In the genomic region with DNA sequence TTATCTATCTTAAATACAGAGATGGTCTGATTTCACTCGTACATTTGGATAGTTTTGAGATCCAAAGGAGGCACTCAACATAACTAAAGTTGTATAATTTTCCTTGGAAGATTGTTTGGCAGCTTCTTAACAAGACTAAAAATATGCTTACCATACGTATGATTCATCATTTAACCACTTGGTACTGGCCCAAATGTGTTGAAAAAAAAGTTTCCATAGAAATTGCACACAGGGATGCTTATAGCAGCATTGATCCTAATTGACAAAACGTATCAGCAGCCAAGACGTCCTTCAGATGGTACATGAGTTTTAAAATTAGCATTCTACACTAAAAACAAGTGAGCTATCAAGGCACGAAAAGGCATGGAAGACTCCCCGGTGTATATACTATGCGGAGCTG, we compare ENCODE assay signal across 31 mouse cellular contexts.
A peak's percentile ranks its signal among the peaks of the same experiment; 100 is the strongest.
DNase-seq lines count a peak whose midpoint lies in the region; ATAC-seq and TF ChIP-seq lines count a peak whose summit lies in the region.
"Had no signal": no experiment of that assay in that cellular context is flagged by ENCODE, and none has a peak within 500 bp of the region (broad histone marks: within the 10 kb centered on the region; RNA-seq: fewer than 3 reads in every experiment).

No protein-coding gene starts in this region.

- ATAC-seq in forebrain, embryonic 14.5 days, result no peak
- ATAC-seq in forebrain, embryonic 12.5 days (ENCODE audit: low FRiP score), result no peak
- ATAC-seq in hindbrain, postnatal 0 days, result no peak
- ATAC-seq in hindbrain, embryonic 11.5 days (ENCODE audit: low FRiP score), result no peak
- peak; percentile 47 for ATAC-seq in forebrain, embryonic 16.5 days
- ATAC-seq in CD4-positive, CD25-positive, alpha-beta regulatory T cell, adult 4 months, result no peak
- ATAC-seq: inflammation-experienced regulatory T-cells, adult 6 months; lung, postnatal 0 days; Patski had no signal

- peak; percentile 23 for DNase-seq in forebrain, embryonic 14.5 days (ENCODE audit: low spot score)
- DNase-seq in hindbrain, postnatal 0 days (ENCODE audit: low spot score), result no peak
- DNase-seq in hindbrain, embryonic 11.5 days (ENCODE audit: low spot score), result no peak
- DNase-seq in brain, adult 2 months (ENCODE audit: low read depth, low spot score), result peak; percentile 77
- no peak for DNase-seq in spleen, postnatal 36 days (ENCODE audit: low spot score in 2 of 2)
- DNase-seq: adrenal gland, postnatal 14 days; embryo, embryonic 11 days; gastrocnemius, postnatal 14 days; kidney, adult 11 months; kidney, postnatal 25 days; liver, embryonic 13.5 days; lung, adult 18-20 months; lung, postnatal 4 days; right cerebral cortex, adult 18-20 months had no signal

- H3K27me3 ChIP-seq in forebrain, embryonic 14.5 days (replicated peaks; ENCODE audit: control insufficient read depth, insufficient read depth, low read length), result no peaks in the 10 kb centered on the region
- no peaks in the 10 kb centered on the region for H3K27me3 ChIP-seq in forebrain, embryonic 12.5 days
- no peaks in the 10 kb centered on the region for H3K27me3 ChIP-seq in hindbrain, postnatal 0 days (ENCODE audit: insufficient read depth, low read length)
- H3K27me3 ChIP-seq in hindbrain, embryonic 11.5 days (ENCODE audit: control insufficient read depth, insufficient read depth, low read length), result no peaks in the 10 kb centered on the region
- no peaks in the 10 kb centered on the region for H3K27me3 ChIP-seq in forebrain, embryonic 16.5 days (replicated peaks; ENCODE audit: control insufficient read depth, insufficient read depth, low read length)
- H3K27me3 ChIP-seq: embryonic facial prominence, embryonic 13.5 days; heart, embryonic 15.5 days; hindbrain, embryonic 13.5 days; limb, embryonic 15.5 days; liver, embryonic 13.5 days; neural tube, embryonic 12.5 days had no signal

- H3K4me1 ChIP-seq in forebrain, embryonic 14.5 days (ENCODE audit: control insufficient read depth, insufficient read depth, low read length), result no peaks in the 10 kb centered on the region; the same call in 1 of the 2 replicates
- peaks cover 13% of the 10 kb centered on the region for H3K4me1 ChIP-seq in forebrain, embryonic 12.5 days
- H3K4me1 ChIP-seq in hindbrain, postnatal 0 days (ENCODE audit: insufficient read depth, low read length), result no peaks in the 10 kb centered on the region; the same call in 1 of the 2 replicates
- H3K4me1 ChIP-seq in hindbrain, embryonic 11.5 days (replicated peaks; ENCODE audit: control insufficient read depth, insufficient read depth, low read length), result no peaks in the 10 kb centered on the region
- H3K4me1 ChIP-seq in forebrain, embryonic 16.5 days (replicated peaks; ENCODE audit: control insufficient read depth, insufficient read depth, low read length), result peaks cover 15% of the 10 kb centered on the region
- H3K4me1 ChIP-seq: heart, embryonic 15.5 days; limb, embryonic 15.5 days; liver, embryonic 13.5 days; neural tube, embryonic 12.5 days had no signal

- H3K27ac ChIP-seq in forebrain, embryonic 14.5 days (ENCODE audit: low read depth, low read length), result no peak overlapping the region
- no peak overlapping the region for H3K27ac ChIP-seq in forebrain, embryonic 12.5 days
- peak overlapping the region; percentile 45; the same call in 1 of the 2 replicates for H3K27ac ChIP-seq in hindbrain, postnatal 0 days
- H3K27ac ChIP-seq in hindbrain, embryonic 11.5 days (ENCODE audit: low read depth, low read length), result no peak overlapping the region
- peak overlapping the region; percentile 31; the same call in 1 of the 2 replicates for H3K27ac ChIP-seq in forebrain, embryonic 16.5 days (ENCODE audit: low read length)
- H3K27ac ChIP-seq: embryonic facial prominence, embryonic 13.5 days; heart, embryonic 15.5 days; hindbrain, embryonic 13.5 days; limb, embryonic 10.5 days; limb, embryonic 15.5 days; liver, embryonic 13.5 days; midbrain, embryonic 12.5 days; neural tube, embryonic 12.5 days had no signal

- no peaks in the 10 kb centered on the region for H3K36me3 ChIP-seq in forebrain, embryonic 14.5 days (ENCODE audit: control insufficient read depth, insufficient read depth, low read length)
- no peaks in the 10 kb centered on the region for H3K36me3 ChIP-seq in forebrain, embryonic 12.5 days (replicated peaks)
- no peaks in the 10 kb centered on the region for H3K36me3 ChIP-seq in hindbrain, postnatal 0 days (ENCODE audit: insufficient read depth, low read length)
- no peaks in the 10 kb centered on the region for H3K36me3 ChIP-seq in hindbrain, embryonic 11.5 days (ENCODE audit: control insufficient read depth, insufficient read depth, low read length)
- no peaks in the 10 kb centered on the region for H3K36me3 ChIP-seq in forebrain, embryonic 16.5 days (ENCODE audit: control insufficient read depth, insufficient read depth)
- H3K36me3 ChIP-seq: embryonic facial prominence, embryonic 13.5 days; G1E; heart, embryonic 15.5 days; hindbrain, embryonic 13.5 days; limb, embryonic 10.5 days; limb, embryonic 15.5 days; liver, embryonic 13.5 days; midbrain, embryonic 12.5 days; neural tube, embryonic 12.5 days had no signal

- no peak overlapping the region for H3K9ac ChIP-seq in forebrain, embryonic 14.5 days (ENCODE audit: low read length)
- no peak overlapping the region for H3K9ac ChIP-seq in forebrain, embryonic 12.5 days
- no peak overlapping the region for H3K9ac ChIP-seq in hindbrain, postnatal 0 days (replicated peaks; ENCODE audit: low read length)
- H3K9ac ChIP-seq in hindbrain, embryonic 11.5 days (ENCODE audit: low read depth, low read length), result no peak overlapping the region
- no peak overlapping the region for H3K9ac ChIP-seq in forebrain, embryonic 16.5 days (replicated peaks; ENCODE audit: low read depth, low read length)
- H3K9ac ChIP-seq: embryonic facial prominence, embryonic 13.5 days; heart, embryonic 15.5 days; hindbrain, embryonic 13.5 days; limb, embryonic 15.5 days; liver, embryonic 13.5 days; midbrain, embryonic 12.5 days; neural tube, embryonic 12.5 days had no signal

- WGBS in forebrain, embryonic 14.5 days, result 88% methylated on average over 7 of the region's 7 CpGs
- 91% methylated on average over 7 of the region's 7 CpGs for whole genome bisulfite sequencing in forebrain, embryonic 12.5 days
- WGBS in hindbrain, postnatal 0 days, result 78% methylated on average over 7 of the region's 7 CpGs
- 91% methylated on average over 7 of the region's 7 CpGs for WGBS in hindbrain, embryonic 11.5 days
- WGBS in forebrain, embryonic 16.5 days, result 66% methylated on average over 7 of the region's 7 CpGs

- no peak overlapping the region for H3K4me3 ChIP-seq in forebrain, embryonic 14.5 days (ENCODE audit: low read depth, low read length)
- no peak overlapping the region for H3K4me3 ChIP-seq in forebrain, embryonic 12.5 days (replicated peaks)
- H3K4me3 ChIP-seq in hindbrain, postnatal 0 days (ENCODE audit: low read length), result no peak overlapping the region
- no peak overlapping the region for H3K4me3 ChIP-seq in hindbrain, embryonic 11.5 days (ENCODE audit: low read depth, low read length)
- no peak overlapping the region for H3K4me3 ChIP-seq in forebrain, embryonic 16.5 days (replicated peaks; ENCODE audit: low read length)
- H3K4me3 ChIP-seq: embryonic facial prominence, embryonic 13.5 days; erythroblast, embryonic 14.5 days; heart, embryonic 15.5 days; hindbrain, embryonic 13.5 days; limb, embryonic 10.5 days; limb, embryonic 15.5 days; liver, embryonic 13.5 days; megakaryocyte, embryonic 14.5 days; midbrain, embryonic 12.5 days; myocyte; neural tube, embryonic 12.5 days had no signal

- H3K4me2 ChIP-seq in forebrain, embryonic 14.5 days (ENCODE audit: low read length), result no peak overlapping the region
- no peak overlapping the region for H3K4me2 ChIP-seq in forebrain, embryonic 12.5 days
- H3K4me2 ChIP-seq in hindbrain, postnatal 0 days (ENCODE audit: low read depth, low read length), result no peak overlapping the region
- H3K4me2 ChIP-seq in hindbrain, embryonic 11.5 days (replicated peaks; ENCODE audit: low read depth, low read length), result no peak overlapping the region
- H3K4me2 ChIP-seq in forebrain, embryonic 16.5 days (ENCODE audit: low read length), result no peak overlapping the region
- H3K4me2 ChIP-seq: embryonic facial prominence, embryonic 13.5 days; heart, embryonic 15.5 days; hindbrain, embryonic 13.5 days; limb, embryonic 15.5 days; liver, embryonic 13.5 days; midbrain, embryonic 12.5 days; neural tube, embryonic 12.5 days had no signal

- TF ChIP-seq CTCF in hindbrain, postnatal 0 days (IDR thresholded peaks at IDR 0.05; ENCODE audit: low read depth), result no peak

- no peaks in the 10 kb centered on the region for H3K9me3 ChIP-seq in forebrain, embryonic 14.5 days (replicated peaks; ENCODE audit: control insufficient read depth, low read length)
- H3K9me3 ChIP-seq in forebrain, embryonic 12.5 days, result no peaks in the 10 kb centered on the region
- H3K9me3 ChIP-seq in hindbrain, postnatal 0 days (ENCODE audit: low read length), result no peaks in the 10 kb centered on the region
- no peaks in the 10 kb centered on the region for H3K9me3 ChIP-seq in hindbrain, embryonic 11.5 days (ENCODE audit: control insufficient read depth, low read length)
- H3K9me3 ChIP-seq in forebrain, embryonic 16.5 days (ENCODE audit: control insufficient read depth, low read length), result no peaks in the 10 kb centered on the region
- H3K9me3 ChIP-seq: embryonic facial prominence, embryonic 13.5 days; G1E; heart, embryonic 15.5 days; hindbrain, embryonic 13.5 days; limb, embryonic 10.5 days; limb, embryonic 15.5 days; liver, embryonic 13.5 days; megakaryocyte, embryonic 14.5 days; midbrain, embryonic 12.5 days; neural tube, embryonic 12.5 days had no signal

Comparison
In these comparisons a context has a peak if more than half of its experiments do, and no peak if none do; other contexts are left out.
1. H3K27ac ChIP-seq: peak in hindbrain, postnatal 0 days (single experiment) and forebrain, embryonic 16.5 days (single experiment); none in forebrain, embryonic 14.5 days (single experiment), forebrain, embryonic 12.5 days (single experiment) and hindbrain, embryonic 11.5 days (single experiment).
2. DNase-seq: peak in forebrain, embryonic 14.5 days (single experiment) and brain, adult 2 months (single experiment); none in hindbrain, postnatal 0 days (single experiment), hindbrain, embryonic 11.5 days (single experiment) and spleen, postnatal 36 days (0 of 2).